Mouse (Mus musculus) limb, embryonic 10.5 days (tissue): Measurements from ENCODE around the gene Jph4. TPM values are rescaled to one million over a fixed set of nuclear protein-coding genes. Genes with fewer than 3 reads are reported as not detected.

Source experiments
- DNase-seq: peaks from one replicate; pipeline ENCODE4 v3.0.0-alpha.2; 2017; ENCODE audit warnings: low spot score
- H3K27ac ChIP-seq: fragments of 300-500 bp; sonication (generic); 2 replicates; pipeline ENCODE4 v1.5.1; 2016; ENCODE audit warnings: mild to moderate bottlenecking
- H3K27me3 ChIP-seq: fragments of 300-500 bp; sonication (generic); 2 replicates; pipeline ENCODE4 v1.6.1; 2016; ENCODE audit warnings: low read depth, mild to moderate bottlenecking; ENCODE audit not compliant: poor library complexity, severe bottlenecking
- H3K36me3 ChIP-seq: fragments of 300-500 bp; sonication (generic); 2 replicates; pipeline ENCODE4 v1.6.1; 2016; ENCODE audit warnings: mild to moderate bottlenecking, moderate library complexity
- H3K4me1 ChIP-seq: fragments of 300-500 bp; sonication (generic); 2 replicates; pipeline ENCODE4 v1.6.1; 2016
- H3K4me3 ChIP-seq: fragments of 300-500 bp; sonication (generic); 2 replicates; pipeline ENCODE4 v1.5.1; 2016; ENCODE audit warnings: mild to moderate bottlenecking, moderate library complexity
- H3K9me3 ChIP-seq: fragments of 300-500 bp; sonication (generic); replicated peaks from 2 replicates; pipeline ENCODE4 v1.6.1; 2016; ENCODE audit warnings: mild to moderate bottlenecking
- WGBS: fragments of 180-500 bp; shearing (Covaris S2); methylation state at CpG from one replicate; pipeline ENCODE4 v1.1.7; 2016; 5-methylcytosine and 5-hydroxymethylcytosine counted together
- polyA plus RNA-seq: library from polyadenylated mRNA; unstranded; fragments of >200 nt; fragmentation: Nextera tagmentation; extraction: Ambion mirVana; gene quantifications from 2 replicates; pipeline ENCODE4 v1.2.1, GENCODE M21; 2016

Jph4 gene
- polyA plus RNA-seq, 1 experiment from 2014 or later = 0.08 TPM

- no peak for DNase-seq
- H3K4me3 ChIP-seq = no peak overlapping the region
- no peaks in the 10 kb centered on the region for H3K27me3 ChIP-seq
- 0 out of 2 replicates have a peak overlapping the region, but pooled peaks have one; percentile 31 for H3K27ac ChIP-seq
- no peaks in the 10 kb centered on the region for H3K9me3 ChIP-seq
- WGBS = 32% methylated on average over 9 of the region's 9 CpGs
- no peaks in the 10 kb centered on the region for H3K36me3 ChIP-seq
- peaks cover 35% of the 10 kb centered on the region for H3K4me1 ChIP-seq
These were observed 31.3 kb downstream of the Jph4 start for GRCm38 (mm10) chr14:55085324-55086008.

GRCm38 (mm10) chr14:55083481-55083880 is 33.3 kb downstream of the Jph4 start:
- Histone ChIP-seq H3K4me1 (peaks cover 39% of the 10 kb centered on the region), H3K36me3 (no peaks in the 10 kb centered on the region), H3K9me3 (no peaks in the 10 kb centered on the region), H3K27ac (no peak overlapping the region), H3K27me3 (peaks cover 4% of the 10 kb centered on the region; the same call in 1 of the 2 replicates), H3K4me3 (no peak overlapping the region)
- DNase-seq = no peak
- 85% methylated on average over 6 of the region's 6 CpGs for WGBS

GRCm38 (mm10) chr14:55081105-55081504 is 35.6 kb downstream of the Jph4 start:
- WGBS = 25% methylated on average over 5 of the region's 5 CpGs
- Histone ChIP-seq H3K27me3 (peaks cover 24% of the 10 kb centered on the region), H3K27ac (no peak overlapping the region)

GRCm38 (mm10) chr14:55079214-55079970 is 37.3 kb downstream of the Jph4 start:
- H3K27ac ChIP-seq = peak overlapping the region; percentile 78

More at GRCm38 (mm10) chr14:55081105-55081504, 35.6 kb downstream of the Jph4 start:
- H3K36me3 ChIP-seq = no peaks in the 10 kb centered on the region
- peaks cover 36% of the 10 kb centered on the region for H3K4me1 ChIP-seq
- H3K9me3 ChIP-seq = no peaks in the 10 kb centered on the region
- DNase-seq = no peak
- no peak overlapping the region for H3K4me3 ChIP-seq

GRCm38 (mm10) chr14:55078366-55078989 is 38.3 kb downstream of the Jph4 start:
- Histone ChIP-seq H3K27me3 (peaks cover 42% of the 10 kb centered on the region), H3K9me3 (no peaks in the 10 kb centered on the region), H3K4me1 (peaks cover 25% of the 10 kb centered on the region), H3K4me3 (peak overlapping the region; percentile 41), H3K27ac (peak overlapping the region; percentile 78), H3K36me3 (peaks cover 15% of the 10 kb centered on the region)
- WGBS = under 1% methylated on average over 23 of the region's 23 CpGs
- peak; percentile 69 for DNase-seq

More at GRCm38 (mm10) chr14:55079214-55079970, 37.3 kb downstream of the Jph4 start:
- Histone ChIP-seq H3K4me1 (peaks cover 25% of the 10 kb centered on the region), H3K4me3 (peak overlapping the region; percentile 41), H3K27me3 (peaks cover 32% of the 10 kb centered on the region), H3K9me3 (no peaks in the 10 kb centered on the region), H3K36me3 (peaks cover 6% of the 10 kb centered on the region; the same call in 1 of the 2 replicates)
- peak; percentile 94 for DNase-seq
- WGBS = 16% methylated on average over 8 of the region's 8 CpGs

- 10% methylated on average over 15 of the region's 15 CpGs for WGBS
- peak overlapping the region; percentile 78; the same call in 1 of the 2 replicates for H3K27ac ChIP-seq
- no peaks in the 10 kb centered on the region for H3K9me3 ChIP-seq
- no peak for DNase-seq
- H3K4me3 ChIP-seq = no peak overlapping the region
- H3K27me3 ChIP-seq = peaks cover 49% of the 10 kb centered on the region
- H3K36me3 ChIP-seq = peaks cover 23% of the 10 kb centered on the region
- peaks cover 27% of the 10 kb centered on the region for H3K4me1 ChIP-seq
These were observed 39.0 kb downstream of the Jph4 start for GRCm38 (mm10) chr14:55077481-55078365.

- Histone ChIP-seq H3K4me3 (no peak overlapping the region), H3K36me3 (peaks cover 23% of the 10 kb centered on the region), H3K27me3 (peaks cover 57% of the 10 kb centered on the region), H3K9me3 (no peaks in the 10 kb centered on the region), H3K27ac (no peak overlapping the region), H3K4me1 (peaks cover 35% of the 10 kb centered on the region)
- WGBS = 61% methylated on average over 3 of the region's 3 CpGs
- no peak for DNase-seq
These were observed 39.8 kb downstream of the Jph4 start for GRCm38 (mm10) chr14:55076956-55077355.

- no peak overlapping the region for H3K27ac ChIP-seq
- H3K27me3 ChIP-seq = peaks cover 63% of the 10 kb centered on the region
- H3K9me3 ChIP-seq = no peaks in the 10 kb centered on the region
- H3K4me3 ChIP-seq = no peak overlapping the region
- peaks cover 42% of the 10 kb centered on the region for H3K4me1 ChIP-seq
- 60% methylated on average over 6 of the region's 6 CpGs for WGBS
- peaks cover 23% of the 10 kb centered on the region for H3K36me3 ChIP-seq
- no peak for DNase-seq
These were observed 40.5 kb downstream of the Jph4 start for GRCm38 (mm10) chr14:55076224-55076623.

GRCm38 (mm10) chr14:55074416-55074815 is 42.3 kb downstream of the Jph4 start:
- Histone ChIP-seq H3K36me3 (peaks cover 23% of the 10 kb centered on the region), H3K4me3 (no peak overlapping the region), H3K4me1 (peaks cover 42% of the 10 kb centered on the region), H3K27ac (no peak overlapping the region), H3K27me3 (peaks cover 73% of the 10 kb centered on the region), H3K9me3 (no peaks in the 10 kb centered on the region)
- WGBS = 88% methylated on average over 12 of the region's 12 CpGs
- no peak for DNase-seq

GRCm38 (mm10) chr14:55071756-55072155 is 45.0 kb downstream of the Jph4 start:
- DNase-seq = no peak
- peak overlapping the region; percentile 32 for H3K4me3 ChIP-seq
- peaks cover 32% of the 10 kb centered on the region for H3K36me3 ChIP-seq
- H3K4me1 ChIP-seq = peaks cover 21% of the 10 kb centered on the region
- whole genome bisulfite sequencing = 14% methylated on average over 19 of the region's 19 CpGs
- no peaks in the 10 kb centered on the region for H3K9me3 ChIP-seq
- peaks cover 51% of the 10 kb centered on the region for H3K27me3 ChIP-seq
- peak overlapping the region; percentile 38 for H3K27ac ChIP-seq

- DNase-seq = no peak
- 90% methylated on average over 8 of the region's 8 CpGs for WGBS
- H3K9me3 ChIP-seq = no peaks in the 10 kb centered on the region
- peaks cover 30% of the 10 kb centered on the region for H3K36me3 ChIP-seq
- no peak overlapping the region for H3K4me3 ChIP-seq
- peaks cover 31% of the 10 kb centered on the region for H3K4me1 ChIP-seq
- no peak overlapping the region for H3K27ac ChIP-seq
- H3K27me3 ChIP-seq = peaks cover 45% of the 10 kb centered on the region
These were observed 50.7 kb downstream of the Jph4 start for GRCm38 (mm10) chr14:55066042-55066441.

- DNase-seq = no peak
- Histone ChIP-seq H3K4me3 (no peak overlapping the region), H3K36me3 (peaks cover 30% of the 10 kb centered on the region), H3K27me3 (peaks cover 39% of the 10 kb centered on the region), H3K4me1 (peaks cover 35% of the 10 kb centered on the region), H3K9me3 (no peaks in the 10 kb centered on the region), H3K27ac (no peak overlapping the region; the same call in 1 of the 2 replicates)
- 84% methylated on average over 13 of the region's 13 CpGs for WGBS
These were observed 51.3 kb downstream of the Jph4 start for GRCm38 (mm10) chr14:55065391-55065790.
